Mouse (Mus musculus) testis, adult 10 weeks (tissue): ENCODE data around the gene Fam174a. TPM values are rescaled to one million over a fixed set of nuclear protein-coding genes. Genes with fewer than 3 reads are reported as not detected.

Source experiments
- polyA plus RNA-seq: library from polyadenylated mRNA; stranded (reverse); fragments of 350-450 nt; fragmentation: Illumina TruSeq; extraction: RNeasy Lipid Tissue Mini Kit (QIAGEN cat#74804); gene quantifications from one replicate; pipeline ENCODE4 v1.2.3, GENCODE M21; 2014; ENCODE audit warnings: low read depth, low replicate concordance

The Fam174a gene
- polyA plus RNA-seq = 64.7 TPM

DNA sequence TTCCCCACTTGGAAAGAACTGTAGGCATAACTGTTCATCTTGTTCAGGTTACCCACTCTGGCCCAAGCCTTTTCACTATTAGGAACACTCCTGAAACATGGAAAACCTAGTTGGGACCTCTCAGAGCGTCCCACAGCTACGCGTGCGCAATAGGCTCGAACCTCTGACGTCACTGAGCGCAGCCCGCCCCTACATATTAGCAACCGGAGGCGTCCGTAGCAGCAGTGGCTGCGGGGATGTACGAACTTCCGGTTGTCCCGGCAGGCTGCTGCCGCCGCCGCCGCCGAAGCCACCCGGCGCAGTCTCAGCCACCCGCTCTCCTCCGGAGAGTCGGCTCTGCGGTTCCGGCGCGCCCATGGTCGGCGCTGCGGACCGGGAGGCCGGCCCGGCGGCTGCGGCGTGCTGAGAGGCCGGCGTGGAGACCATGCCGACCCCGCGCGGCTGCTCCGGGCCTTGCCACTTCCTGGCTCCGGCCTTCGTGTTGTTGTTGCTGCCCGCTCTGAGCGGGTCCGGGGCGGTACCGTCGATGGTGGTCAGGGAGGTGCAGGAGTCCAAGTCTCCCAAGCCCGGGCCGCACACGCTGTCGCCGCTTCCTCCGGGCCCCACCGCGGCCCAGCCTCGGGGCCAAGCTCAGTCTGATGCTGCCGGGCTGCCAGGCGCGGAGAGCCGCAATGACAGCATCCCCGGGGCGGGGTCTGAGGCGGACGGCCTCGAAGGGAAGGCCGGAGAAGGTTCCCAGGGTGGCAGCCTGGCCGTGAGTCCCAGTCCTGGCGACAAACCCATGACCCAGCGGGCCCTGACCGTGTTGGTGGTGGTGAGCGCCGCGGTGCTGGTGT is at the start of gene Fam174a:
Gene Fam174a, plus strand, starts transcription at position 231 of the 836 bp plus-strand sequence.

